ENCODE assay signal across 8 mouse cellular contexts in the genomic region with DNA sequence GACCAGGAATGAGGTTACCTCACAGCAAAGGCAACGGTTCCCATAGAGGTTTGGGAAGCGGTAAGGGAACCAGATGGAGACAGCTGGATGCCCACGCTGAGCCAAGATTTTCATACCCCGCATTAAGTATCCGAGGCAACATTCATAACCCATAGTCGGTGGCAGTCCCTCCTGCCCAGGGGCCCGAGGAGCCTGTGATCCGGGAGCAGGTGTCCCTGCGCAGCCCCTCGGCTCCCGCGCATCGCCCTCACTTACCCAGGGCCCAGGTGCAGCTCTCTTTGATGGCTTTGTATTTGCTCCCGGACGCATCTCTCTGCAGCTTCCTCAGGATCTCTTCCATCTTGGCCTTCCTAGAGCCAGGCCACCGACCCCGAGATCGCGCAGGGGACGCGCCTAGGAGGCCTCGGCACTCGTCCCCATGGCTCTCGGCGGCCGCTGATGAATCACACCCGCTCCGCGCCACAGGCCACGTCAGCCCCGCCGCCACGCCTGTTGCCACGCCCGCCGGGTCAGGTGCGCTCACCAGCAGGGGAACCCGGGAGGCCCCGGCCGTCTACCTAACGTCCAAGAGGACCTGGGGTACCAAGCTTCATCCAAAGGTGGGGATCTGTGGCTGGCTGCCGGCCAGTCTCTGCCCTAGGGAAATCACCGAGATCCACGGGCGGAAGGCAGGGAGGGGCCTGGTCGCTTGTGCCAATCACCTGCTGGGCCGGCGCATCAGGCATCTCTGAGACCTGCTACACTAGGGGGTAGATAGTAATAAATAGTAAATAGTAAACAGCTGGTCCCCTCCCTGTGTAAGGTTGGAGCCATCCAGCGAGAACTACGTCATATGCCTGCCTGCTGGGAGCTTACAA. TPM values are rescaled to one million over a fixed set of nuclear protein-coding genes. Genes with fewer than 3 reads are reported as not detected.
DNase-seq lines count a peak whose midpoint lies in the region; ATAC-seq and TF ChIP-seq lines count a peak whose summit lies in the region.

TSS of gene Arfgef3 (minus strand) at position 664 of the 857 bp plus-strand sequence.

- peak; percentile 35 to 37 for DNase-seq in B cell, adult 2 months
- peak; percentile 72 for DNase-seq in brain, embryonic 14.5 days (ENCODE audit: low read depth)
- DNase-seq in forebrain, embryonic 11.5 days (ENCODE audit: low spot score): peak; percentile 81
- DNase-seq in kidney, postnatal 0 days (ENCODE audit: low spot score): peak; percentile 27
- peak; percentile 33 for DNase-seq in limb, embryonic 14.5 days (ENCODE audit: low spot score)

- no peaks in the 10 kb centered on the region for H3K9me3 ChIP-seq in forebrain, embryonic 11.5 days (ENCODE audit: control insufficient read depth, low read length)
- H3K9me3 ChIP-seq in heart, embryonic 15.5 days (replicated peaks): no peaks in the 10 kb centered on the region
- no peaks in the 10 kb centered on the region for H3K9me3 ChIP-seq in kidney, postnatal 0 days (replicated peaks; ENCODE audit: low read length)
- no peaks in the 10 kb centered on the region for H3K9me3 ChIP-seq in limb, embryonic 14.5 days (ENCODE audit: control insufficient read depth, low read length)
- H3K9me3 ChIP-seq in midbrain, embryonic 13.5 days: no peaks in the 10 kb centered on the region
- no peaks in the 10 kb centered on the region for H3K9me3 ChIP-seq in stomach, embryonic 16.5 days (replicated peaks; ENCODE audit: control insufficient read depth, low read length)

- TF ChIP-seq CTCF in brain, embryonic 14.5 days (IDR thresholded peaks at IDR 0.05; ENCODE audit: borderline replicate concordance, extremely low read depth, insufficient read depth, insufficient read length): 0 out of 2 replicates have a peak, but pooled peaks have one; percentile 0
- TF ChIP-seq CTCF in kidney, postnatal 0 days (IDR thresholded peaks at IDR 0.05; ENCODE audit: low read depth): no peak

- ATAC-seq in forebrain, embryonic 11.5 days (replicated peaks; ENCODE audit: low FRiP score): peak; percentile 77
- ATAC-seq in heart, embryonic 15.5 days (replicated peaks; ENCODE audit: insufficient number of reproducible peaks, insufficient read depth, low FRiP score, low read depth): peak; percentile 58; the same call in 1 of the 2 replicates
- ATAC-seq in kidney, postnatal 0 days (replicated peaks; ENCODE audit: low FRiP score, low read depth): peak; percentile 65
- no peak for ATAC-seq in limb, embryonic 14.5 days (ENCODE audit: low FRiP score, low read depth)
- ATAC-seq in midbrain, embryonic 13.5 days: peak; percentile 91
- ATAC-seq in stomach, embryonic 16.5 days (ENCODE audit: insufficient read depth, low FRiP score): peak; percentile 91; the same call in 1 of the 2 replicates

- no peaks in the 10 kb centered on the region for H3K36me3 ChIP-seq in forebrain, embryonic 11.5 days (ENCODE audit: control insufficient read depth, insufficient read depth, low read length)
- no peaks in the 10 kb centered on the region for H3K36me3 ChIP-seq in heart, embryonic 15.5 days
- H3K36me3 ChIP-seq in kidney, postnatal 0 days (ENCODE audit: insufficient read depth, low read length): no peaks in the 10 kb centered on the region
- no peaks in the 10 kb centered on the region for H3K36me3 ChIP-seq in limb, embryonic 14.5 days (ENCODE audit: control insufficient read depth, insufficient read depth, low read length)
- H3K36me3 ChIP-seq in midbrain, embryonic 13.5 days: no peaks in the 10 kb centered on the region
- no peaks in the 10 kb centered on the region for H3K36me3 ChIP-seq in stomach, embryonic 16.5 days (ENCODE audit: control insufficient read depth, insufficient read depth, low read length)

- no peak within 1 kb of the TSS for H3K27ac ChIP-seq in forebrain, embryonic 11.5 days (ENCODE audit: low read depth, low read length)
- no peak within 1 kb of the TSS for H3K27ac ChIP-seq in heart, embryonic 15.5 days
- no peak within 1 kb of the TSS for H3K27ac ChIP-seq in kidney, postnatal 0 days
- H3K27ac ChIP-seq in limb, embryonic 14.5 days (replicated peaks; ENCODE audit: low read depth, low read length): no peak within 1 kb of the TSS
- H3K27ac ChIP-seq in midbrain, embryonic 13.5 days: peak within 1 kb of the TSS; percentile 74
- no peak within 1 kb of the TSS; the same call in 1 of the 2 replicates for H3K27ac ChIP-seq in stomach, embryonic 16.5 days (ENCODE audit: low read length)

- peak within 1 kb of the TSS; percentile 57 for H3K4me3 ChIP-seq in forebrain, embryonic 11.5 days (ENCODE audit: low read depth, low read length)
- peak within 1 kb of the TSS; percentile 69 for H3K4me3 ChIP-seq in heart, embryonic 15.5 days
- H3K4me3 ChIP-seq in kidney, postnatal 0 days (replicated peaks; ENCODE audit: low read depth, low read length): peak within 1 kb of the TSS; percentile 48
- peak within 1 kb of the TSS; percentile 50 for H3K4me3 ChIP-seq in limb, embryonic 14.5 days (replicated peaks; ENCODE audit: low read length)
- peak within 1 kb of the TSS; percentile 74 for H3K4me3 ChIP-seq in midbrain, embryonic 13.5 days (replicated peaks)
- peak within 1 kb of the TSS; percentile 60 for H3K4me3 ChIP-seq in stomach, embryonic 16.5 days (replicated peaks; ENCODE audit: low read length)

- no peaks in the 10 kb centered on the region for H3K27me3 ChIP-seq in forebrain, embryonic 11.5 days (ENCODE audit: control insufficient read depth, insufficient read depth, low read length)
- H3K27me3 ChIP-seq in heart, embryonic 15.5 days: peaks cover 12% of the 10 kb centered on the region; the same call in 1 of the 2 replicates
- no peaks in the 10 kb centered on the region for H3K27me3 ChIP-seq in kidney, postnatal 0 days (ENCODE audit: insufficient read depth, low read length)
- 0 out of 2 replicates have a peak, but pooled peaks cover 10% of the 10 kb centered on the region for H3K27me3 ChIP-seq in limb, embryonic 14.5 days (ENCODE audit: control insufficient read depth, insufficient read depth, low read length)
- no peaks in the 10 kb centered on the region for H3K27me3 ChIP-seq in midbrain, embryonic 13.5 days
- H3K27me3 ChIP-seq in stomach, embryonic 16.5 days (ENCODE audit: control insufficient read depth, insufficient read depth, low read length): peaks cover 4% of the 10 kb centered on the region

- WGBS in forebrain, embryonic 11.5 days: 2% methylated on average over 50 of the region's 50 CpGs
- 3% methylated on average over 50 of the region's 50 CpGs for WGBS in heart, embryonic 15.5 days
- WGBS in kidney, postnatal 0 days: 2% methylated on average over 50 of the region's 50 CpGs
- whole genome bisulfite sequencing in limb, embryonic 14.5 days: 2% methylated on average over 50 of the region's 50 CpGs
- WGBS in midbrain, embryonic 13.5 days: under 1% methylated on average over 50 of the region's 50 CpGs
- WGBS in stomach, embryonic 16.5 days: 2% methylated on average over 50 of the region's 50 CpGs

- H3K9ac ChIP-seq in forebrain, embryonic 11.5 days (ENCODE audit: low read length): peak within 1 kb of the TSS; percentile 56
- H3K9ac ChIP-seq in heart, embryonic 15.5 days: peak within 1 kb of the TSS; percentile 62
- peak within 1 kb of the TSS; percentile 51; the same call in 1 of the 2 replicates for H3K9ac ChIP-seq in kidney, postnatal 0 days (ENCODE audit: low read depth, low read length)
- H3K9ac ChIP-seq in limb, embryonic 14.5 days (ENCODE audit: low read depth, low read length, severe bottlenecking): peak within 1 kb of the TSS; percentile 53
- peak within 1 kb of the TSS; percentile 81 for H3K9ac ChIP-seq in midbrain, embryonic 13.5 days (replicated peaks)
- H3K9ac ChIP-seq in stomach, embryonic 16.5 days (ENCODE audit: low read length): peak within 1 kb of the TSS; percentile 72

- no peaks in the 10 kb centered on the region for H3K4me1 ChIP-seq in forebrain, embryonic 11.5 days (replicated peaks; ENCODE audit: control insufficient read depth, insufficient read depth, low read length)
- H3K4me1 ChIP-seq in heart, embryonic 15.5 days (replicated peaks): peaks cover 7% of the 10 kb centered on the region
- no peaks in the 10 kb centered on the region for H3K4me1 ChIP-seq in kidney, postnatal 0 days (replicated peaks; ENCODE audit: insufficient read depth, low read length)
- H3K4me1 ChIP-seq in limb, embryonic 14.5 days (ENCODE audit: control insufficient read depth, insufficient read depth, low read length): 0 out of 2 replicates have a peak, but pooled peaks cover 4% of the 10 kb centered on the region
- peaks cover 17% of the 10 kb centered on the region; the same call in 1 of the 2 replicates for H3K4me1 ChIP-seq in midbrain, embryonic 13.5 days (replicated peaks)
- H3K4me1 ChIP-seq in stomach, embryonic 16.5 days (ENCODE audit: control insufficient read depth, insufficient read depth, low read length): no peaks in the 10 kb centered on the region

- TF ChIP-seq POLR2A in brain, embryonic 14.5 days (IDR thresholded peaks at IDR 0.05; ENCODE audit: borderline replicate concordance, extremely low read depth, insufficient read depth, insufficient read length, poor library complexity, severe bottlenecking): no peak
- TF ChIP-seq POLR2A in limb, embryonic 14.5 days (IDR thresholded peaks at IDR 0.05; ENCODE audit: borderline replicate concordance, extremely low read depth, insufficient read depth, insufficient read length): no peak

- peak within 1 kb of the TSS; percentile 95 for H3K4me2 ChIP-seq in forebrain, embryonic 11.5 days (ENCODE audit: low read depth, low read length, severe bottlenecking)
- peak within 1 kb of the TSS; percentile 97 for H3K4me2 ChIP-seq in heart, embryonic 15.5 days
- H3K4me2 ChIP-seq in kidney, postnatal 0 days (ENCODE audit: low read length): peak within 1 kb of the TSS; percentile 83
- peak within 1 kb of the TSS; percentile 92 for H3K4me2 ChIP-seq in limb, embryonic 14.5 days (replicated peaks; ENCODE audit: low read depth, low read length, severe bottlenecking)
- peak within 1 kb of the TSS; percentile 82 for H3K4me2 ChIP-seq in midbrain, embryonic 13.5 days (replicated peaks)
- peak within 1 kb of the TSS; percentile 89 for H3K4me2 ChIP-seq in stomach, embryonic 16.5 days (ENCODE audit: low read depth, low read length)

RNA-seq across cellular contexts. Expression of gene Arfgef3, which starts in this region (rescaled TPM):
- 4.4 and 7.4 TPM in 2 replicates for polyA plus RNA-seq in brain, embryonic 14.5 days (2012; rRNA removed)
- polyA plus RNA-seq in forebrain, embryonic 11.5 days (2014; fragmentation: Nextera tagmentation; extraction: Ambion mirVana): 1.3 and 1.4 TPM in 2 replicates
- 0.29 and 0.53 TPM in 2 replicates for polyA plus RNA-seq in heart, embryonic 15.5 days (2015; fragmentation: Nextera tagmentation; extraction: Ambion mirVana)
- 1.1 and 1.2 TPM in 2 replicates for polyA plus RNA-seq in kidney, postnatal 0 days (2015; fragmentation: Nextera tagmentation; extraction: Ambion mirVana)
- 0.85 and 0.87 TPM in 2 replicates for polyA plus RNA-seq in limb, embryonic 14.5 days (2012; rRNA removed)
- 0.83 and 1.0 TPM in 2 replicates for polyA plus RNA-seq in limb, embryonic 14.5 days (2014; fragmentation: Nextera tagmentation; extraction: Ambion mirVana)
- polyA plus RNA-seq in midbrain, embryonic 13.5 days (2015; fragmentation: Nextera tagmentation; extraction: Ambion mirVana): 4.0 and 4.6 TPM in 2 replicates
- polyA plus RNA-seq in stomach, embryonic 16.5 days (2015; fragmentation: Nextera tagmentation; extraction: Ambion mirVana): 3.1 and 3.2 TPM in 2 replicates

Comparison
In these comparisons a context has a peak if more than half of its experiments do, and no peak if none do; other contexts are left out.
1. Peak in ATAC-seq, H3K4me3 ChIP-seq, H3K9ac ChIP-seq and H3K4me2 ChIP-seq in heart, embryonic 15.5 days; RNA of the gene not detected or under 1 TPM.
2. DNase-seq: peak in every context shown above with its lines; median percentile 81 in forebrain, embryonic 11.5 days; 72 in brain, embryonic 14.5 days; 36 in B cell, adult 2 months; 33 in limb, embryonic 14.5 days; 27 in kidney, postnatal 0 days.